Mouse (Mus musculus): ENCODE measurements around the gene Tff3. TPM values are rescaled to one million over a fixed set of nuclear protein-coding genes. Genes with fewer than 3 reads are reported as not detected.

The Tff3 gene
- polyA plus RNA-seq, 2 experiments, result 0.33 TPM; not detected in 1

DNA sequence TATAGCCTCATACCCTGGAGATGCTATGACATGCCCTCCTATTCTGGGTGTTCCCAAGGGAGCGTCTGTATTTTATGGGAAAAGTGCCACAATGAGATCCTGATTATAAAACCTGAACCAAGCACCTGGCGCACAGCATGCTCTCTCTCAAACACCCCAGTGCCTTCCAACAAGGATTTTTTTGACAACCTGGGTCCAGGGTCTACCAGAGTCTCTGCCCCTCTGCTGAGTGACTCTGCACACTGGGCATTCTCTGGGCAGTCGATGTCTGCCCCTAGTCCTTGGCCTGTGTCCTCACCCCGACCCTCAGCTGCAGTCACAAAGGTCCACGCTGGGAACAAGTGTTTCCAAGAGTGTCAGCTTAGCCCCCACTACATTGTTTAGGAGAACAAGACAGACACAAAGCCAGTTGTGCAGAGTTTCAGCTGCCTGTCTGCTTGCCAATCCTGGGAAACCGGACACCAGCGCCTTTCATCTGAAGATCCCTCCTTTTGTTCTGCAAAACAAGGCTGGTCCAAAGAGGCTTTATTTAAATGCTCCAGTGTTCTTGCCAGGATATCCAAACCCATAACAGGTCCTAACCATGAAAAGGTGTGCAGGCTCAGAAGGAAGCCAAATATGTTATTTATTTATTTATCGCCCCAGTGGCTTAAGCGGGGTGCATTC, 16.1 kb downstream of the Tff3 start:
- ATAC-seq (ENCODE audit: low FRiP score, low read depth) (peak; percentile 42; the same call in 1 of the 2 replicates), DNase-seq (ENCODE audit: low spot score) (peak; percentile 32)
- WGBS, result 55% methylated on average over 9 of the region's 9 CpGs

DNA sequence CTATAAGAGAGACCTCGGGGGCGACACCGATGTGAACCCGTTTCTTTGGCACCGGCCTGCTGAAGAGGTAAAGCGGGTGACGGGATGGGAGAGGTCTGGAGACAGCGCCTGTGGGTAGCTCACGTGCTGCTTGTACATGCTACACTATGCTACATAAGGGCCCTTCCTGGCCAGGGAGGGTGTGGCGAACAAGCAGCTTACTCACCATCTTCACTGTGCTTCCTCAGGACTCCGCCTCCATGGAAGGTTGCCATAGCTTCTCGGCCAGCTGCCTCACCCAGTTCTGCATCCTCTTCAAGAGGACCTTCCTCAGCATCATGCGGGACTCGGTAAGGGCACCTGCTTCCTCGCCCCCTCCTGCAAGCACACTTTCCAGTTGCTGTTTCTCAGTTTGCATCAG, 21.1 kb downstream of the Tff3 start:
- Histone ChIP-seq H3K27ac (replicated peaks; ENCODE audit: low read depth, low read length) (no peak overlapping the region), H3K9ac (ENCODE audit: low read depth, low read length, severe bottlenecking) (no peak overlapping the region), H3K36me3 (ENCODE audit: control insufficient read depth, insufficient read depth, low read length) (no peaks in the 10 kb centered on the region), H3K4me2 (replicated peaks; ENCODE audit: low read depth, low read length, severe bottlenecking) (no peak overlapping the region), H3K4me1 (ENCODE audit: control insufficient read depth, insufficient read depth, low read length) (no peaks in the 10 kb centered on the region), H3K4me3 (replicated peaks; ENCODE audit: low read length) (no peak overlapping the region), H3K27me3 (ENCODE audit: control insufficient read depth, insufficient read depth, low read length) (no peaks in the 10 kb centered on the region), H3K9me3 (ENCODE audit: control insufficient read depth, low read length) (no peaks in the 10 kb centered on the region)
- DNase-seq (ENCODE audit: low spot score) (no peak), ATAC-seq (ENCODE audit: low FRiP score, low read depth) (no peak)
- TF ChIP-seq POLR2A (IDR thresholded peaks at IDR 0.05; ENCODE audit: borderline replicate concordance, extremely low read depth, insufficient read depth, insufficient read length), result no peak
- 91% methylated on average over 15 of the region's 15 CpGs for WGBS

More for the DNA sequence above, 16.1 kb downstream of the Tff3 start:
- Histone ChIP-seq H3K4me1 (ENCODE audit: control insufficient read depth, insufficient read depth, low read length) (no peaks in the 10 kb centered on the region), H3K9ac (ENCODE audit: low read depth, low read length, severe bottlenecking) (no peak overlapping the region), H3K36me3 (ENCODE audit: control insufficient read depth, insufficient read depth, low read length) (no peaks in the 10 kb centered on the region), H3K4me3 (replicated peaks; ENCODE audit: low read length) (no peak overlapping the region), H3K4me2 (replicated peaks; ENCODE audit: low read depth, low read length, severe bottlenecking) (no peak overlapping the region), H3K27ac (replicated peaks; ENCODE audit: low read depth, low read length) (no peak overlapping the region), H3K9me3 (ENCODE audit: control insufficient read depth, low read length) (no peaks in the 10 kb centered on the region), H3K27me3 (ENCODE audit: control insufficient read depth, insufficient read depth, low read length) (no peaks in the 10 kb centered on the region)
- no peak for TF ChIP-seq POLR2A (IDR thresholded peaks at IDR 0.05; ENCODE audit: borderline replicate concordance, extremely low read depth, insufficient read depth, insufficient read length)

DNA sequence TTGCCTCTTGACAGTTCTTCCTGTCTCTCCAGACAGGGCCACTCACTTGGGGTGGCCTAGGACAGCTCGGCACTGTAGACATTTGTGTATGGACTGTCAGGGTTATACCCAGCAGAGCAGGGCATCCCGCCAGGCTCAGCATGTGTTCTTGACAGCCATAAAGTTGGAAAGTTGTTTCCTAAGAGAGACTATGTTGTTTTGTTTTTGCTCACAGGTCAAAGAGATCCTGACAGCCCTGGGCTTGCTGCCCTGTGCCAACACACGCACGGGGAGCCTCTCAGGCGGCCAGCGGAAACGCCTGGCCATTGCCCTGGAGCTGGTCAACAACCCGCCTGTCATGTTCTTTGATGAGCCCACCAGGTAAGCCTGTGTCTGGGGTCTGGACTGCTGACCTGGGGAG, 25.6 kb downstream of the Tff3 start:
- H3K9ac ChIP-seq (ENCODE audit: low read depth, low read length, severe bottlenecking), result no peak overlapping the region
- H3K4me3 ChIP-seq (replicated peaks; ENCODE audit: low read length), result no peak overlapping the region
- H3K4me1 ChIP-seq (ENCODE audit: control insufficient read depth, insufficient read depth, low read length), result no peaks in the 10 kb centered on the region
- H3K4me2 ChIP-seq (replicated peaks; ENCODE audit: low read depth, low read length, severe bottlenecking), result no peak overlapping the region
- ATAC-seq (ENCODE audit: low FRiP score, low read depth) (no peak), DNase-seq (ENCODE audit: low spot score) (no peak)
- no peaks in the 10 kb centered on the region for H3K36me3 ChIP-seq (ENCODE audit: control insufficient read depth, insufficient read depth, low read length)
- H3K9me3 ChIP-seq (ENCODE audit: control insufficient read depth, low read length), result no peaks in the 10 kb centered on the region
- no peaks in the 10 kb centered on the region for H3K27me3 ChIP-seq (ENCODE audit: control insufficient read depth, insufficient read depth, low read length)
- no peak overlapping the region for H3K27ac ChIP-seq (replicated peaks; ENCODE audit: low read depth, low read length)
- no peak for TF ChIP-seq POLR2A (IDR thresholded peaks at IDR 0.05; ENCODE audit: borderline replicate concordance, extremely low read depth, insufficient read depth, insufficient read length)
- 75% methylated on average over 8 of the region's 8 CpGs for WGBS

DNA sequence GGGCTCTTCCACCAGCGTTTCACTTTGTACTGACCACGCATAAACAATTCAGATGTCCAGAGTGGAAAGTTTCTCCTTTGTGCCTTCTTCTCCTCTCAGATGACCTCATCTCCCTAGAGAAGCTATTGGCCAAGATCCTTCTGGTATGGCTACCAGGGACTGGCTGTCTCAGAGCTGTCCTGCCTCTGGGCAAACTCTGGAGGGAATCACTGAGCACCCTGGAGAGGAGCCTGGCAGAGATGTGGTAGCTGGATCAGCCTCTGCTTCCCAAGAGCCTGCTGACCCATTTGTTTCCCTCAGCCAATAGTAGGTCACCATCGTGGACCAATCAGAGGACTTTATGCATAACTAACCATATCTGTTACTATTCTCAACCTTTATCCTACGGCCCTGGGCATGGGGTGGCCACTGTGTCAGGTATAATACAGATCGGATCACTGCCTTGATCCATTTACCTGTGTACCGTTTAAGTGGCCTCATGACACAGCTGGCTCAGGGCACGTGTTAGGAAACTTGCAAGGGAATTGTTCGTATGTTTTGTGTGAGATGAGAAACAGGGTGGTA, 26.4 kb downstream of the Tff3 start:
- no peak overlapping the region for H3K4me3 ChIP-seq (replicated peaks; ENCODE audit: low read length)

DNA sequence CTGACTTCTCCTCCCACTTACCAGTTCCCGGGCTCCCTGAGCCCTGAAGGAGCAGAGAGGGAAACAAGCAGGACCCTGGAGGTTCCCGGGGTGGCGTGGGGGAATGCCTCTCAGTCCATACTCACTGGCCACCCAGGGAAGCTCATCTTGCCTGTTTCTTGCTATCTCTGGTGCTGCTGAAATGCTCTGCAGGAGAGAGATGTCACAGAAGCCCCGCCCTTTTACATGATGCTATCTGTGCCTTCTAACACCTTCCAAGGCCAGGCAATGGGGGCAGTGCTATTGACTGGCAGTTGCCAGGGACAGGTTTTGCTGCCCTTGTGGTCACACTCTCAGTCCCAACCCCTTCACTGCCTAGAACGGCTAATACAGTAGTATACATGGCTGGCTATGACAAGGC, 30.7 kb downstream of the Tff3 start:
- no peak overlapping the region for H3K4me2 ChIP-seq (replicated peaks; ENCODE audit: low read depth, low read length, severe bottlenecking)
- no peak for ATAC-seq (ENCODE audit: low FRiP score, low read depth)
- H3K9me3 ChIP-seq (ENCODE audit: control insufficient read depth, low read length), result no peaks in the 10 kb centered on the region
- H3K4me1 ChIP-seq (ENCODE audit: control insufficient read depth, insufficient read depth, low read length), result no peaks in the 10 kb centered on the region
- no peak for DNase-seq (ENCODE audit: low spot score)
- H3K4me3 ChIP-seq (replicated peaks; ENCODE audit: low read length), result no peak overlapping the region
- no peak overlapping the region for H3K9ac ChIP-seq (ENCODE audit: low read depth, low read length, severe bottlenecking)
- WGBS, result 73% methylated on average over 5 of the region's 5 CpGs
- no peaks in the 10 kb centered on the region for H3K27me3 ChIP-seq (ENCODE audit: control insufficient read depth, insufficient read depth, low read length)
- H3K36me3 ChIP-seq (ENCODE audit: control insufficient read depth, insufficient read depth, low read length), result no peaks in the 10 kb centered on the region
- no peak for TF ChIP-seq POLR2A (IDR thresholded peaks at IDR 0.05; ENCODE audit: borderline replicate concordance, extremely low read depth, insufficient read depth, insufficient read length)
- no peak overlapping the region for H3K27ac ChIP-seq (replicated peaks; ENCODE audit: low read depth, low read length)

More for the DNA sequence above, 26.4 kb downstream of the Tff3 start:
- ATAC-seq (ENCODE audit: low FRiP score, low read depth), result no peak
- 87% methylated on average over 8 of the region's 8 CpGs for WGBS
- Histone ChIP-seq H3K27me3 (ENCODE audit: control insufficient read depth, insufficient read depth, low read length) (no peaks in the 10 kb centered on the region), H3K36me3 (ENCODE audit: control insufficient read depth, insufficient read depth, low read length) (no peaks in the 10 kb centered on the region), H3K4me2 (replicated peaks; ENCODE audit: low read depth, low read length, severe bottlenecking) (no peak overlapping the region), H3K27ac (replicated peaks; ENCODE audit: low read depth, low read length) (no peak overlapping the region), H3K9ac (ENCODE audit: low read depth, low read length, severe bottlenecking) (no peak overlapping the region), H3K4me1 (ENCODE audit: control insufficient read depth, insufficient read depth, low read length) (no peaks in the 10 kb centered on the region), H3K9me3 (ENCODE audit: control insufficient read depth, low read length) (no peaks in the 10 kb centered on the region)
- DNase-seq (ENCODE audit: low spot score), result no peak
- TF ChIP-seq POLR2A (IDR thresholded peaks at IDR 0.05; ENCODE audit: borderline replicate concordance, extremely low read depth, insufficient read depth, insufficient read length), result no peak

Data from limb, embryonic 14.5 days (tissue).